Mouse (Mus musculus): ENCODE measurements at regions not wholly inside any gene's neighbourhood (a gene's known extent, or its start where the extent isn't known, plus 50 kb on each side); places are given as distances from the start of the nearest gene placed in this dataset.

- ATAC-seq (ENCODE audit: insufficient number of reproducible peaks, insufficient read depth, low FRiP score, low TSS enrichment, low read depth) = peak; percentile 28; the same call in 1 of the 2 replicates
- Histone ChIP-seq H3K4me2 (peak overlapping the region; percentile 57), H3K9me3 (no peaks in the 10 kb centered on the region), H3K27ac (peak overlapping the region; percentile 100), H3K4me3 (replicated peaks) (peak overlapping the region; percentile 69), H3K36me3 (no peaks in the 10 kb centered on the region), H3K27me3 (no peaks in the 10 kb centered on the region), H3K9ac (replicated peaks) (peak overlapping the region; percentile 99), H3K4me1 (replicated peaks) (peaks cover 24% of the 10 kb centered on the region)
- 2% methylated on average over 4 of the region's 4 CpGs for WGBS
Observed at GRCm38 (mm10) chr9:41580067-41580466, 418.6 kb upstream of the Ubash3b start.

- WGBS = 37% methylated on average over 12 of the region's 13 CpGs
Observed at GRCm38 (mm10) chr9:41579107-41580014, 417.9 kb upstream of the Ubash3b start.

GRCm38 (mm10) chr9:41578221-41579106 is 417.0 kb upstream of the Ubash3b start:
- no peak overlapping the region for H3K4me3 ChIP-seq (replicated peaks)

More at GRCm38 (mm10) chr9:41579107-41580014, 417.9 kb upstream of the Ubash3b start:
- no peaks in the 10 kb centered on the region for H3K36me3 ChIP-seq
- no peaks in the 10 kb centered on the region for H3K9me3 ChIP-seq
- H3K4me3 ChIP-seq (replicated peaks) = peak overlapping the region; percentile 69
- peak; percentile 44 for ATAC-seq (ENCODE audit: insufficient number of reproducible peaks, insufficient read depth, low FRiP score, low TSS enrichment, low read depth)
- peak overlapping the region; percentile 99 for H3K9ac ChIP-seq (replicated peaks)
- H3K4me1 ChIP-seq (replicated peaks) = peaks cover 24% of the 10 kb centered on the region
- no peaks in the 10 kb centered on the region for H3K27me3 ChIP-seq
- peak overlapping the region; percentile 100 for H3K27ac ChIP-seq
- H3K4me2 ChIP-seq = peak overlapping the region; percentile 57

DNA sequence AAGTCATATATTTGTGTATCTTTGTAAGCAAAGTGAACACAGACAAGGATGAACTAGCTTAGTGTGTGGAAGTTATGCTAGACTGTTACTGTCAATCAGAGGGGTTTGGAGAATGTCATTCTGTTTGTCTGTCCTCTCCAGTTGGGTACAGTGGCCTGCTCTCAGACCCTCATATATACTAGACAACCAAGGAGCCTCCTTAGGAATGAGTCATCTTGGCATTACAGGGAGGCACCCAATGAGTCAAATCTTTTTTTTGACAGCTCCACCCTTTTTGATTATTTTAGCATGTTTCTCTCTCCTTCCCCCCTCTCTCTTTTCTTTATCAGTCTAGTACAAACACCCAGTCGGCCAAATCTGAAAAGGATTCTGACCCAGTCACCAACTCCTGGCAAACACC is 416.3 kb upstream of the Ubash3b start:
- no peak overlapping the region for H3K9ac ChIP-seq (replicated peaks)
- H3K4me2 ChIP-seq = no peak overlapping the region
- no peaks in the 10 kb centered on the region for H3K27me3 ChIP-seq
- no peak overlapping the region for H3K4me3 ChIP-seq (replicated peaks)
- 61% methylated on average over 1 of the region's 1 CpGs for WGBS
- H3K9me3 ChIP-seq = no peaks in the 10 kb centered on the region
- no peak overlapping the region for H3K27ac ChIP-seq
- peaks cover 24% of the 10 kb centered on the region for H3K4me1 ChIP-seq (replicated peaks)
- H3K36me3 ChIP-seq = no peaks in the 10 kb centered on the region
- no peak for ATAC-seq (ENCODE audit: insufficient number of reproducible peaks, insufficient read depth, low FRiP score, low TSS enrichment, low read depth)

More at GRCm38 (mm10) chr9:41578221-41579106, 417.0 kb upstream of the Ubash3b start:
- H3K27me3 ChIP-seq = no peaks in the 10 kb centered on the region
- H3K4me2 ChIP-seq = peak overlapping the region; percentile 57; the same call in 1 of the 2 replicates
- ATAC-seq (ENCODE audit: insufficient number of reproducible peaks, insufficient read depth, low FRiP score, low TSS enrichment, low read depth) = no peak
- peak overlapping the region; percentile 100; the same call in 1 of the 2 replicates for H3K27ac ChIP-seq
- 63% methylated on average over 14 of the region's 14 CpGs for WGBS
- no peaks in the 10 kb centered on the region for H3K9me3 ChIP-seq
- H3K9ac ChIP-seq (replicated peaks) = no peak overlapping the region; the same call in 1 of the 2 replicates
- H3K36me3 ChIP-seq = no peaks in the 10 kb centered on the region
- peaks cover 24% of the 10 kb centered on the region for H3K4me1 ChIP-seq (replicated peaks)

- ATAC-seq (ENCODE audit: insufficient number of reproducible peaks, insufficient read depth, low FRiP score, low TSS enrichment, low read depth) = no peak
- no peaks in the 10 kb centered on the region for H3K9me3 ChIP-seq
- peak overlapping the region; percentile 53; the same call in 1 of the 2 replicates for H3K27ac ChIP-seq
Observed at GRCm38 (mm10) chr9:41575826-41576225, 414.3 kb upstream of the Ubash3b start.

GRCm38 (mm10) chr9:41570262-41570661 is 408.8 kb upstream of the Ubash3b start:
- 91% methylated on average over 4 of the region's 4 CpGs for WGBS
- no peaks in the 10 kb centered on the region for H3K36me3 ChIP-seq
- H3K27me3 ChIP-seq = no peaks in the 10 kb centered on the region
- H3K4me1 ChIP-seq (replicated peaks) = no peaks in the 10 kb centered on the region; the same call in 1 of the 2 replicates
- H3K9me3 ChIP-seq = no peaks in the 10 kb centered on the region
- ATAC-seq (ENCODE audit: insufficient number of reproducible peaks, insufficient read depth, low FRiP score, low TSS enrichment, low read depth) = no peak
- no peak overlapping the region for H3K27ac ChIP-seq
- H3K4me2 ChIP-seq = no peak overlapping the region
- no peak overlapping the region for H3K4me3 ChIP-seq (replicated peaks)
- no peak overlapping the region for H3K9ac ChIP-seq (replicated peaks)

More at GRCm38 (mm10) chr9:41575826-41576225, 414.3 kb upstream of the Ubash3b start:
- H3K36me3 ChIP-seq = no peaks in the 10 kb centered on the region
- H3K4me3 ChIP-seq (replicated peaks) = no peak overlapping the region
- 0 out of 2 replicates have a peak overlapping the region, but pooled peaks have one; percentile 4 for H3K4me2 ChIP-seq
- H3K4me1 ChIP-seq (replicated peaks) = peaks cover 24% of the 10 kb centered on the region
- no peaks in the 10 kb centered on the region for H3K27me3 ChIP-seq
- 19% methylated on average over 5 of the region's 5 CpGs for WGBS
- H3K9ac ChIP-seq (replicated peaks) = no peak overlapping the region

- no peak overlapping the region for H3K9ac ChIP-seq (replicated peaks)
- ATAC-seq (ENCODE audit: insufficient number of reproducible peaks, insufficient read depth, low FRiP score, low TSS enrichment, low read depth) = no peak
- no peaks in the 10 kb centered on the region; the same call in 1 of the 2 replicates for H3K4me1 ChIP-seq (replicated peaks)
- H3K27me3 ChIP-seq = no peaks in the 10 kb centered on the region
- no peaks in the 10 kb centered on the region for H3K36me3 ChIP-seq
- H3K27ac ChIP-seq = no peak overlapping the region
- no peak overlapping the region for H3K4me3 ChIP-seq (replicated peaks)
- WGBS = 76% methylated on average over 5 of the region's 5 CpGs
- no peaks in the 10 kb centered on the region for H3K9me3 ChIP-seq
- H3K4me2 ChIP-seq = no peak overlapping the region
Observed at GRCm38 (mm10) chr9:41566496-41566895, 405.0 kb upstream of the Ubash3b start.

GRCm38 (mm10) chr9:41565784-41566183 is 404.3 kb upstream of the Ubash3b start:
- Histone ChIP-seq H3K36me3 (no peaks in the 10 kb centered on the region), H3K4me2 (no peak overlapping the region), H3K9ac (replicated peaks) (no peak overlapping the region), H3K27ac (no peak overlapping the region), H3K4me3 (replicated peaks) (no peak overlapping the region), H3K4me1 (replicated peaks) (no peaks in the 10 kb centered on the region; the same call in 1 of the 2 replicates), H3K27me3 (no peaks in the 10 kb centered on the region), H3K9me3 (no peaks in the 10 kb centered on the region)
- no peak for ATAC-seq (ENCODE audit: insufficient number of reproducible peaks, insufficient read depth, low FRiP score, low TSS enrichment, low read depth)
- 83% methylated on average over 7 of the region's 7 CpGs for WGBS

DNA sequence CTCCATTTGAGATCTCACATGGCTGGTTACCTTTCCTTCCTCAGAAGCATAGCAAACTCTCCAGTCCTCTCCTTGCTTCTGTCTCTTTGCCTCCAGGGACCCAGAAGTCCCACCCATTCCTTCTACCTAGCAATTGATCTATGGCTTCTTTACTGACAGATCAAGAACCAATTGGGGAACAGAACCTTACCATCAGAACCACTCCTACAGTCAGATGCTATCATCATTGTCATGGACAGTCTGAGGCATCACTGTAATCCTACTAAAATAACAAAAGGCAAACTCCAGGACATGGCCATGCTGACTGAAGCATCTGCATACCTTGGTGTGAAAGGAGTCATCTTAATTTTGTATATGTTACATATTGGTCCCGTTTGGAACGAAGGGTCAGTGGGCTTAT is 401.9 kb upstream of the Ubash3b start:
- WGBS = 92% methylated on average over 2 of the region's 2 CpGs

DNA sequence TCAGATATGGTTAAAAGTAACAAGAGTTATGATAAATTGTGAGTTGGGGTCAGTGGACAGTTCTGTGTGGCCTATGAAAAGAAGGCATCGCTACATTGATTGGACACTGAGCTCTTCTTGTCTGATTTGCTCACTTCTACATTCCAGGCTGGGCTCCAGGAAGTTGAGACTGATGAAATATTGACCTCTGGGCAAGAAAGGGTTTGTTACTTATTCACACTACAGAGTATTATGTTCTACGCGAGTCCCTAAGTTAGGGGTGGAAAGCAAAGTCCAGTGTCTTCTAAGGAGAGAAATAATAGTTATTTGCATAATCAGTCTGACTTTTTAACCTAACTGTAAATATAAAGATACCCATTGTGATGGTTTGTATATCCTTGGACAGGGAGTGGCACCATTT is 397.0 kb upstream of the Ubash3b start:
- no peak overlapping the region for H3K9ac ChIP-seq (replicated peaks)
- H3K4me1 ChIP-seq (replicated peaks) = no peaks in the 10 kb centered on the region
- no peaks in the 10 kb centered on the region for H3K9me3 ChIP-seq
- no peaks in the 10 kb centered on the region for H3K36me3 ChIP-seq
- no peak overlapping the region for H3K27ac ChIP-seq
- WGBS = 98% methylated on average over 3 of the region's 3 CpGs
- no peak overlapping the region for H3K4me3 ChIP-seq (replicated peaks)
- ATAC-seq (ENCODE audit: insufficient number of reproducible peaks, insufficient read depth, low FRiP score, low TSS enrichment, low read depth) = no peak
- no peak overlapping the region for H3K4me2 ChIP-seq
- H3K27me3 ChIP-seq = no peaks in the 10 kb centered on the region

More for the DNA sequence above, 401.9 kb upstream of the Ubash3b start:
- Histone ChIP-seq H3K9ac (replicated peaks) (no peak overlapping the region), H3K4me2 (no peak overlapping the region), H3K9me3 (no peaks in the 10 kb centered on the region), H3K4me1 (replicated peaks) (no peaks in the 10 kb centered on the region; the same call in 1 of the 2 replicates), H3K27me3 (no peaks in the 10 kb centered on the region), H3K27ac (no peak overlapping the region), H3K36me3 (no peaks in the 10 kb centered on the region), H3K4me3 (replicated peaks) (no peak overlapping the region)
- ATAC-seq (ENCODE audit: insufficient number of reproducible peaks, insufficient read depth, low FRiP score, low TSS enrichment, low read depth) = no peak

DNA sequence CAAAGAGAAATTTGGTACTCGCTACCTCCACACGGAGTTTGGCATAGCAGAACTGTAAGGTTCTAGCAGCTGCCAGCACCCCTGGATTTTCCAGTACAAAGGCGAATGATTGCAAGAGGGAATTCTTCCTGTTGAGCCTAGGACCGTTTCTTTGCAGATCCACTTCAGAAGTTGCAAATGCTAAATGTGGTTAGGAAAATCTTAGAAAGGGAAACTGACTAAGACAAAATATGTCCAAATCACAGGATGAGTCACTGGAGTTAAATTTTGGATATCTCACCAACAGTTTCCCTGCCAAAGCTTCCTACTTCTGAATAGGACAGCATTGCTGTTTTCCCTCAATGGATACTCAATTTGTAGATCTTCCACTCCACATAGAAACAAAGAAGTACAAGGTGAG is 395.4 kb upstream of the Ubash3b start:
- H3K4me2 ChIP-seq = no peak overlapping the region
- H3K9me3 ChIP-seq = no peaks in the 10 kb centered on the region
- no peak overlapping the region for H3K27ac ChIP-seq
- no peaks in the 10 kb centered on the region for H3K36me3 ChIP-seq
- no peak for ATAC-seq (ENCODE audit: insufficient number of reproducible peaks, insufficient read depth, low FRiP score, low TSS enrichment, low read depth)
- no peak overlapping the region for H3K4me3 ChIP-seq (replicated peaks)
- no peak overlapping the region for H3K9ac ChIP-seq (replicated peaks)
- 91% methylated on average over 4 of the region's 4 CpGs for WGBS
- H3K4me1 ChIP-seq (replicated peaks) = no peaks in the 10 kb centered on the region
- H3K27me3 ChIP-seq = no peaks in the 10 kb centered on the region
